Mouse (Mus musculus) heart, adult 2 months (tissue): ENCODE results near the gene 4931409K22Rik.

ENCODE experiments used
- CTCF ChIP-seq: fragments of 200-600 bp; IDR thresholded peaks from 2 replicates; pipeline ENCODE4 v1.8.1; 2022; ENCODE audit warnings: antibody characterized with exemption, mild to moderate bottlenecking, moderate library complexity
- POLR2A ChIP-seq: fragments of 200-500 bp; IDR thresholded peaks from 2 replicates; pipeline ENCODE4 v1.6.1; 2011; ENCODE audit warnings: mild to moderate bottlenecking, low read depth, low read length, control low read depth; ENCODE audit not compliant: insufficient read depth

GRCm38 (mm10) chr5:24601071-24601835 is 44.6 kb upstream of the 4931409K22Rik start:
- no peak for TF ChIP-seq POLR2A
- TF ChIP-seq CTCF, result no peak
